Mouse (Mus musculus): ENCODE data around the gene Ppp1r3e. TPM values are rescaled to one million over a fixed set of nuclear protein-coding genes. Genes with fewer than 3 reads are reported as not detected.
A peak's percentile ranks its signal among the peaks of the same experiment; 100 is the strongest.

The Ppp1r3e gene
- polyA plus RNA-seq, 1 experiment from 2014 or later, result 2.0 TPM

- 88% methylated on average over 3 of the region's 3 CpGs for WGBS
These were observed 3.2 kb downstream of the Ppp1r3e start for GRCm38 (mm10) chr14:54874165-54874564.

GRCm38 (mm10) chr14:54870861-54871260 lies 6.5 kb downstream of the Ppp1r3e start, which contains the start of gene Homez:
Gene Homez, minus strand, starts transcription at chr14:54870961.
- Histone ChIP-seq H3K36me3 (ENCODE audit: poor library complexity, severe bottlenecking) (no peaks in the 10 kb centered on the region), H3K27me3 (no peaks in the 10 kb centered on the region), H3K9me3 (replicated peaks) (no peaks in the 10 kb centered on the region), H3K4me2 (no peak within 1 kb of the TSS), H3K9ac (no peak within 1 kb of the TSS), H3K4me3 (no peak within 1 kb of the TSS), H3K4me1 (peaks cover 7% of the 10 kb centered on the region), H3K27ac (no peak within 1 kb of the TSS)
- WGBS, result 81% methylated on average over 5 of the region's 5 CpGs
- ATAC-seq, result no peak

More at GRCm38 (mm10) chr14:54874165-54874564, 3.2 kb downstream of the Ppp1r3e start:
- no peak overlapping the region for H3K4me2 ChIP-seq
- ATAC-seq, result no peak
- no peaks in the 10 kb centered on the region for H3K9me3 ChIP-seq (replicated peaks)
- H3K27ac ChIP-seq, result no peak overlapping the region
- H3K9ac ChIP-seq, result no peak overlapping the region
- H3K4me1 ChIP-seq, result peaks cover 16% of the 10 kb centered on the region
- peaks cover 7% of the 10 kb centered on the region; the same call in 1 of the 2 replicates for H3K27me3 ChIP-seq
- H3K4me3 ChIP-seq, result no peak overlapping the region
- H3K36me3 ChIP-seq (ENCODE audit: poor library complexity, severe bottlenecking), result no peaks in the 10 kb centered on the region

DNA sequence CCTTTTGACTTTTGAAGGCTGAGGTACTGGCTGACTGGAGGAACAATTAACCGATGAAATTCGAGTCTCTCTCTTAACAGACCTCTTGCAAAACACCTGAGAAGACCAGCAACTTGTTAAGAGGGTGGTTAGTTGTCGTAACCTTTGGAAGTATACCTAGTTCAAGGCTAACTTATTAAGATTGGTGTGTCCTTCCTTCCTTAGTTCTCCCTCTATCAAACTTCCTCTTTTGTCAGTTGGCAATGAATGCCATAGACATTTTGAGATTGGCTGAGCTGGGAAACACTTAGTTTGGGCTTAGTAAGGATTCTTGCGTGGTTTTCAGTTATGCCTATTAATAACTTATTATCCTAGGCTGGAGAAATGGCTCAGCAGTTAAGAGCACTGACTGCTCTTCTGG lies 9.3 kb downstream of the Ppp1r3e start:
- H3K9me3 ChIP-seq (replicated peaks), result no peaks in the 10 kb centered on the region
- no peak overlapping the region for H3K4me3 ChIP-seq
- H3K27ac ChIP-seq, result no peak overlapping the region
- WGBS, result 89% methylated on average over 4 of the region's 4 CpGs
- H3K4me2 ChIP-seq, result no peak overlapping the region
- no peak for ATAC-seq
- no peaks in the 10 kb centered on the region for H3K36me3 ChIP-seq (ENCODE audit: poor library complexity, severe bottlenecking)
- peaks cover 8% of the 10 kb centered on the region for H3K4me1 ChIP-seq
- H3K27me3 ChIP-seq, result no peaks in the 10 kb centered on the region
- no peak overlapping the region for H3K9ac ChIP-seq

- no peak for ATAC-seq
- no peak overlapping the region for H3K4me2 ChIP-seq
- no peak overlapping the region for H3K27ac ChIP-seq
- 52% methylated on average over 5 of the region's 5 CpGs for WGBS
- H3K36me3 ChIP-seq (ENCODE audit: poor library complexity, severe bottlenecking), result no peaks in the 10 kb centered on the region
- no peaks in the 10 kb centered on the region for H3K9me3 ChIP-seq (replicated peaks)
- H3K27me3 ChIP-seq, result no peaks in the 10 kb centered on the region
- peaks cover 8% of the 10 kb centered on the region for H3K4me1 ChIP-seq
- H3K9ac ChIP-seq, result no peak overlapping the region
- H3K4me3 ChIP-seq, result no peak overlapping the region
These were observed 10.4 kb downstream of the Ppp1r3e start for GRCm38 (mm10) chr14:54866936-54867335.

DNA sequence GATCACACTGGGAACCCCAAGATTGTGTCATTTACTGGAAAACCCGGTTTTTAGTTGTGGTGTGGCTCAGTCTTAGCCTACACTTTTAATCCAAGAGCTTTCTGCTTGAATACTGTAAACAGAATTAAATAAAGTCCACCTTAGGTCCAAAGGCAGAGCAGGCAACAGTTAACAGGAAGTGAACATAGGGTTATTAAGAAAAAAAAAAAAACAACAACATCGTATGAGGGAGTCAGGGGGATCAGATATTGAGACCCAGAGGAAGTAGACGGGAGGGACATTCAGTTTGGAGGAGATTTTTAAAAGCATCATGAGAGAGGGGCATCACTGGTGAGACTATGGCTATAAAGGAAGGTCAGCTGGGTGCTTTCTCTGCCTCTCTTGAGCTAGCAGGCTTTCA lies 11.1 kb downstream of the Ppp1r3e start:
- WGBS, result 62% methylated on average over 3 of the region's 3 CpGs

GRCm38 (mm10) chr14:54865626-54866025 lies 11.7 kb downstream of the Ppp1r3e start:
- Histone ChIP-seq H3K36me3 (ENCODE audit: poor library complexity, severe bottlenecking) (no peaks in the 10 kb centered on the region), H3K4me2 (no peak overlapping the region), H3K27ac (no peak overlapping the region), H3K4me3 (no peak overlapping the region), H3K9ac (no peak overlapping the region), H3K9me3 (replicated peaks) (no peaks in the 10 kb centered on the region), H3K4me1 (peaks cover 8% of the 10 kb centered on the region), H3K27me3 (no peaks in the 10 kb centered on the region)
- no peak for ATAC-seq
- 85% methylated on average over 5 of the region's 5 CpGs for WGBS

More for the DNA sequence above, 11.1 kb downstream of the Ppp1r3e start:
- H3K27ac ChIP-seq, result no peak overlapping the region
- no peaks in the 10 kb centered on the region for H3K36me3 ChIP-seq (ENCODE audit: poor library complexity, severe bottlenecking)
- no peaks in the 10 kb centered on the region for H3K9me3 ChIP-seq (replicated peaks)
- no peaks in the 10 kb centered on the region for H3K27me3 ChIP-seq
- H3K4me2 ChIP-seq, result no peak overlapping the region
- no peak overlapping the region for H3K4me3 ChIP-seq
- H3K9ac ChIP-seq, result no peak overlapping the region
- H3K4me1 ChIP-seq, result peaks cover 8% of the 10 kb centered on the region
- ATAC-seq, result no peak

DNA sequence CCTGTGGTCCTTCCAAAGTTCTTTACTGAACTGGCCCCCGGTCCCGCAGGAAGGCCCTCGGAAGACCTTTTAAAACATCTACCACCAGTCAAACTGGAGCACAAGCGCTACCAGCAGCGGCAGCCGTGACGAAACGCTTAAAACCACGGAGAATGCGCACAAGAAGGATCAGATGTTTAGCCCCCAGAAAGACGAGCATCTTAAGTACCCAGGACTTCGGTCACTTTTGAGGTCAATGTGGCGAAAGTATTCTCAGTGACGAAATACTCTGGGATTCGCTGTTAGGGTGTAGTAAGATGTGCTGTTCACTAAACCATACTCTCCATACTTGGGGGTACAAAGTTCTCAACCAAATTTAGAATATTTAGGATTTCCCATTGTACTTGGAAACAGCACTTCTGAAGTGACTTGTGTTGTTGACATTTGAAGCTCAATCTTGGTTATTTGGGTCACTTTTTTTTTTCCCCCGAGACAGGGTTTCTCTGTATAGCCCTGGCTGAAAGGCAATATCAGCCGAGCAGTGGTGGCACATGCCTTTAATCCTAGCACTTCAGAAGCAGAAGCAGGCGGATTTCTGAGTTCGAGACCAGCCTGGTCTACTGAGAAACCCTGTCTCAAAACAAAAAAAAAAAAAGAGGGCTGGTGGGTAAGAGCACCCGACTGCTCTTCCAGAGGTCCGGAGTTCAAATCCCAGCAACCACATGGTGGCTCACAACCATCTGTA lies 12.9 kb downstream of the Ppp1r3e start:
- Histone ChIP-seq H3K27ac (peak overlapping the region; percentile 58; the same call in 1 of the 2 replicates), H3K4me2 (peak overlapping the region; percentile 84), H3K4me3 (peak overlapping the region; percentile 96), H3K4me1 (peaks cover 8% of the 10 kb centered on the region), H3K36me3 (ENCODE audit: poor library complexity, severe bottlenecking) (0 out of 2 replicates have a peak, but pooled peaks cover 4% of the 10 kb centered on the region), H3K9ac (peak overlapping the region; percentile 95), H3K27me3 (no peaks in the 10 kb centered on the region), H3K9me3 (replicated peaks) (no peaks in the 10 kb centered on the region)
- WGBS, result 17% methylated on average over 21 of the region's 21 CpGs
- ATAC-seq, result peak; percentile 12; the same call in 1 of the 2 replicates

DNA sequence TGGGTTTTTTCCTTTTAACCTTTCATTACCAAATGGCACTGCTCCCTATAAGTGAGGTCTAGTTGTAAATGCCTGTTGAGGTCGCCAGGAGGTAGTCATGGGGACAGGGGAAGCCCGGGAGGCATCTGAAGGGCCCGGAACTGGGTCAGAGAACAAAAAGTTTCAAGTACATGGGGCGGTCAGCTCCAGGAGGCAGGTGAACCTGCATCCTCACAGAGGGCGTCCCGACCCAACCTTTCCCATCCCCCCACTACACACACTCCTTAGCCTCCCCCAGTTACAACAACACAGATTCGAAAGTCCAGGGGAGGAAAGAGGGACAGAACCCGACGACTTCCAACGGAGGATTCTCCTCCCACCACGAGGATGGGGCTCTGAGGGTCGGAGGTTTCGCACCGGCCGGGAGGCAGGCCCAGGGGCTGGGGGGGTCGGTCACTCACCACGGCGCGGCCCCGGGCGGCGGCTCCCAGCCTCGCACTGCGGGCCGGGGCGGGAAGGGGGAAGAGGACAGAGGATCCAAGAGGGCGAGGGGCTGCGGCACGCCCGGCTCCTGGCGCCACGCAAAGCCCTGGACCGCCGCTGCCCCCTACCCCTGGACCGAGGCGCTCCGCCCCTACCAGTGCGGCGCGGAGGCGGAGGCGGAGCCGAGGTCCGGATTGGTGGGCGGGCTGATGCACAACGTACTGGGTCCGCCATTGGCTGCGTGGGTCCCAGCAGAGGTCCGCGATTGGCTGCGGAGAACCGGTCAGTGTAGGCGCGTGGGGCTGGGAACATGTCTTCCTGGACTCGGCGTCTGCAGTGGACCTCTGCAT lies 13.6 kb downstream of the Ppp1r3e start:
- Histone ChIP-seq H3K9ac (peak overlapping the region; percentile 95), H3K4me3 (peak overlapping the region; percentile 96), H3K4me1 (peaks cover 8% of the 10 kb centered on the region), H3K4me2 (peak overlapping the region; percentile 84), H3K9me3 (replicated peaks) (no peaks in the 10 kb centered on the region), H3K36me3 (ENCODE audit: poor library complexity, severe bottlenecking) (0 out of 2 replicates have a peak, but pooled peaks cover 4% of the 10 kb centered on the region), H3K27ac (peak overlapping the region; percentile 36), H3K27me3 (no peaks in the 10 kb centered on the region)
- WGBS, result under 1% methylated on average over 55 of the region's 56 CpGs
- ATAC-seq, result peak; percentile 100

- H3K4me3 ChIP-seq, result no peak overlapping the region
- ATAC-seq, result no peak
- H3K9ac ChIP-seq, result no peak overlapping the region
- no peaks in the 10 kb centered on the region for H3K9me3 ChIP-seq (replicated peaks)
- no peak overlapping the region for H3K4me2 ChIP-seq
- no peaks in the 10 kb centered on the region for H3K27me3 ChIP-seq
- WGBS, result 45% methylated on average over 2 of the region's 2 CpGs
- H3K36me3 ChIP-seq (ENCODE audit: poor library complexity, severe bottlenecking), result peaks cover 28% of the 10 kb centered on the region
- H3K4me1 ChIP-seq, result peaks cover 8% of the 10 kb centered on the region
- H3K27ac ChIP-seq, result no peak overlapping the region
These were observed 16.8 kb downstream of the Ppp1r3e start for GRCm38 (mm10) chr14:54860511-54860910.

DNA sequence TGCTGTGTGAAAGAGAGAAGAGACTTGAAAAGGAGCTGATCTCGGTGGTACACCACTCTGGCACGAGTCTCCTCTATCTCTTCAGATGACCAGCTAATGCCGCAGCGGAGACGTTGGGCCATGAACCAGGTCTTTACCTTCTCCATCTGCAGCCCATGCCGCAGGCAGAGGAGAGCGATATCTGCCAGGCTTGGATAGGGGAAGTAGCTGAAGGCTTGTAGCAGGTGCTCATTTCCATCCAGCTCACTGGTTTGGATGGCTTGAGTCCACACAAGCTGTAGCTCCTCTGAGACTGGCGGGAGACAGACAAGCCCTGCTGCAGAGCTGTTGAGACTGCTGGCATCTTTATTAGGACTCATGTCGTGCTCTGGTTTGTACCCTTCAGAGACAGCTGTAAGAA lies 19.5 kb downstream of the Ppp1r3e start:
- no peak overlapping the region for H3K9ac ChIP-seq
- H3K4me3 ChIP-seq, result no peak overlapping the region
- no peaks in the 10 kb centered on the region for H3K27me3 ChIP-seq
- H3K27ac ChIP-seq, result no peak overlapping the region
- no peak for ATAC-seq
- H3K4me2 ChIP-seq, result no peak overlapping the region
- H3K36me3 ChIP-seq (ENCODE audit: poor library complexity, severe bottlenecking), result peaks cover 43% of the 10 kb centered on the region
- no peaks in the 10 kb centered on the region for H3K4me1 ChIP-seq
- H3K9me3 ChIP-seq (replicated peaks), result no peaks in the 10 kb centered on the region
- WGBS, result 96% methylated on average over 9 of the region's 9 CpGs

GRCm38 (mm10) chr14:54856703-54857102 lies 20.6 kb downstream of the Ppp1r3e start:
- no peak overlapping the region for H3K4me3 ChIP-seq
- H3K4me2 ChIP-seq, result no peak overlapping the region
- no peaks in the 10 kb centered on the region for H3K4me1 ChIP-seq
- peaks cover 43% of the 10 kb centered on the region for H3K36me3 ChIP-seq (ENCODE audit: poor library complexity, severe bottlenecking)
- 89% methylated on average over 7 of the region's 7 CpGs for WGBS
- no peak overlapping the region for H3K27ac ChIP-seq
- H3K9me3 ChIP-seq (replicated peaks), result no peaks in the 10 kb centered on the region
- H3K9ac ChIP-seq, result no peak overlapping the region
- no peak for ATAC-seq
- H3K27me3 ChIP-seq, result no peaks in the 10 kb centered on the region

DNA sequence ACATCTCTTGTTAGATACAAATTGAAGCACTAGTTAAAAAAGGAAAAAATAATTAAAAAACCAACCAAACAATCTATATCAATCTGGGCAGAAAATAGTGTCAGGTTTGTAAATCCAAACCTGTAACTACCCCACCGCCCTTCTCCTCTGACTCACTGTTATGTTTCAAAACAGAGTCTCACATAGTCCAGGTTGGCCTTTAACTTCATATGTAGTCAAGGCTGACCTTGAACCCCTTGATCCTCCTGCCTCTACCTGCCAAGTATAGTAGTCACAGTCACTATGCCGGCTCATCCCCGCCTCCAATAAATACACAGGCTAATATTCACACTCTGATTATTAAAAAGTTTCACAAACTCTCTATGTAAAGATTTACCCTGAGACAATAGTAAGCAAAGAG lies 21.6 kb downstream of the Ppp1r3e start:
- no peaks in the 10 kb centered on the region for H3K4me1 ChIP-seq
- no peak overlapping the region for H3K27ac ChIP-seq
- 98% methylated on average over 3 of the region's 3 CpGs for WGBS

More for the DNA sequence above, 21.6 kb downstream of the Ppp1r3e start:
- no peaks in the 10 kb centered on the region for H3K9me3 ChIP-seq (replicated peaks)
- H3K4me2 ChIP-seq, result no peak overlapping the region
- no peak for ATAC-seq
- H3K4me3 ChIP-seq, result no peak overlapping the region
- no peaks in the 10 kb centered on the region for H3K27me3 ChIP-seq
- H3K9ac ChIP-seq, result no peak overlapping the region
- H3K36me3 ChIP-seq (ENCODE audit: poor library complexity, severe bottlenecking), result peaks cover 43% of the 10 kb centered on the region
